Mouse (Mus musculus) cortical plate, adult 2 months (tissue): ENCODE results near the gene Rab19.

Experiments
- CTCF ChIP-seq: fragments of 200-500 bp; IDR thresholded peaks from 2 replicates; pipeline ENCODE4 v1.5.1; 2011; ENCODE audit warnings: mild to moderate bottlenecking, control low read depth, low read length; ENCODE audit not compliant: insufficient read depth; ENCODE audit errors: extremely low read depth
- POLR2A ChIP-seq: fragments of 200-500 bp; IDR thresholded peaks from 2 replicates; pipeline ENCODE4 v1.6.1; 2011; ENCODE audit warnings: mild to moderate bottlenecking, low read length, control low read depth; ENCODE audit not compliant: insufficient read depth; ENCODE audit errors: extremely low read depth

GRCm38 (mm10) chr6:39426725-39427124, 45.8 kb downstream of the Rab19 start:
- TF ChIP-seq POLR2A (no peak), CTCF (no peak)
